Mouse (Mus musculus) c-Kit-positive CD71-positive TER-119-negative erythroid progenitor cells, embryonic 14.5 days (primary cell): Measurements from ENCODE around the gene Elf2.
A peak's percentile ranks its signal among the peaks of the same experiment; 100 is the strongest.

ENCODE experiments used
- DNase-seq: peaks from one replicate; pipeline ENCODE4 v3.0.0-alpha.2; 2013; ENCODE audit warnings: low read depth

The Elf2 gene

GRCm38 (mm10) chr3:51277201-51278150, 63.0 kb downstream of the Elf2 start:
- peak; percentile 51 for DNase-seq

GRCm38 (mm10) chr3:51276421-51277111, 63.9 kb downstream of the Elf2 start:
- no peak for DNase-seq

- peak; percentile 97 for DNase-seq
Observed at GRCm38 (mm10) chr3:51275956-51276398, 64.5 kb downstream of the Elf2 start.

- no peak for DNase-seq
Observed at GRCm38 (mm10) chr3:51270069-51270817, 70.2 kb downstream of the Elf2 start.

GRCm38 (mm10) chr3:51268434-51268833, 72.0 kb downstream of the Elf2 start:
- DNase-seq = no peak

GRCm38 (mm10) chr3:51262942-51263341, 77.5 kb downstream of the Elf2 start:
- DNase-seq = no peak

GRCm38 (mm10) chr3:51258070-51258469, 82.4 kb downstream of the Elf2 start:
- no peak for DNase-seq

- DNase-seq = no peak
Observed at GRCm38 (mm10) chr3:51256450-51256849, 84.0 kb downstream of the Elf2 start.

GRCm38 (mm10) chr3:51254784-51255183, 85.7 kb downstream of the Elf2 start:
- DNase-seq = no peak

- DNase-seq = no peak
Observed at GRCm38 (mm10) chr3:51252689-51253402, 87.6 kb downstream of the Elf2 start.

GRCm38 (mm10) chr3:51252223-51252622, 88.2 kb downstream of the Elf2 start:
- DNase-seq = no peak

- no peak for DNase-seq
Observed at GRCm38 (mm10) chr3:51251057-51251456, 89.4 kb downstream of the Elf2 start.

- no peak for DNase-seq
Observed at GRCm38 (mm10) chr3:51249866-51250265, 90.6 kb downstream of the Elf2 start.

GRCm38 (mm10) chr3:51249460-51249859, 91.0 kb downstream of the Elf2 start:
- no peak for DNase-seq

- no peak for DNase-seq
Observed at GRCm38 (mm10) chr3:51248600-51248999, 91.9 kb downstream of the Elf2 start.

- no peak for DNase-seq
Observed at GRCm38 (mm10) chr3:51247704-51248103, 92.8 kb downstream of the Elf2 start.

- DNase-seq = no peak
Observed at GRCm38 (mm10) chr3:51239541-51239940, 100.9 kb downstream of the Elf2 start.

- no peak for DNase-seq
Observed at GRCm38 (mm10) chr3:51238515-51238914, 101.9 kb downstream of the Elf2 start.

GRCm38 (mm10) chr3:51234752-51235055, 105.8 kb downstream of the Elf2 start:
- no peak for DNase-seq

GRCm38 (mm10) chr3:51233918-51234751, 106.3 kb downstream of the Elf2 start:
- peak; percentile 76 for DNase-seq

GRCm38 (mm10) chr3:51233474-51233873, 107.0 kb downstream of the Elf2 start:
- DNase-seq = no peak
